Mouse (Mus musculus): ENCODE measurements around the gene Rpl32. TPM values are rescaled to one million over a fixed set of nuclear protein-coding genes. Genes with fewer than 3 reads are reported as not detected.

Rpl32 gene
- polyA plus RNA-seq, 2 experiments from 2014 or later: 7,828 to 8,360 TPM

- ATAC-seq: no peak
These were observed 5.6 kb upstream of the Rpl32 start for GRCm38 (mm10) chr6:115814104-115814503.

GRCm38 (mm10) chr6:115811606-115812005 is 3.1 kb upstream of the Rpl32 start:
- ATAC-seq: no peak

GRCm38 (mm10) chr6:115808196-115808487 is 405 bp downstream of the Rpl32 start:
- ATAC-seq: peak; percentile 13

- no peak for ATAC-seq
These were observed 917 bp downstream of the Rpl32 start for GRCm38 (mm10) chr6:115807464-115808195.

- no peak for ATAC-seq
These were observed 3.9 kb downstream of the Rpl32 start for GRCm38 (mm10) chr6:115804432-115805192.

GRCm38 (mm10) chr6:115803541-115804382 is 4.8 kb downstream of the Rpl32 start:
- ATAC-seq: peak; percentile 43

GRCm38 (mm10) chr6:115801811-115802210 is 6.7 kb downstream of the Rpl32 start:
- no peak for ATAC-seq

GRCm38 (mm10) chr6:115792691-115793215 is 15.8 kb downstream of the Rpl32 start:
- ATAC-seq: peak; percentile 57

GRCm38 (mm10) chr6:115791842-115792686 is 16.5 kb downstream of the Rpl32 start:
- peak; percentile 45 for ATAC-seq

- no peak for ATAC-seq
These were observed 17.5 kb downstream of the Rpl32 start for GRCm38 (mm10) chr6:115791016-115791415.

GRCm38 (mm10) chr6:115782781-115783180 is 25.8 kb downstream of the Rpl32 start:
- no peak for ATAC-seq

- ATAC-seq: no peak
These were observed 32.2 kb downstream of the Rpl32 start for GRCm38 (mm10) chr6:115776363-115776762.

- no peak for ATAC-seq
These were observed 32.7 kb downstream of the Rpl32 start for GRCm38 (mm10) chr6:115775838-115776237.

- no peak for ATAC-seq
These were observed 34.0 kb downstream of the Rpl32 start, which contains the start of gene Cand2 for GRCm38 (mm10) chr6:115774501-115774921. Cand2 (plus strand) TSS chr6:115774538.

- no peak for ATAC-seq
These were observed 34.6 kb downstream of the Rpl32 start for GRCm38 (mm10) chr6:115773966-115774413.

GRCm38 (mm10) chr6:115772604-115773003 is 35.9 kb downstream of the Rpl32 start:
- ATAC-seq: no peak

- no peak for ATAC-seq
These were observed 36.3 kb downstream of the Rpl32 start for GRCm38 (mm10) chr6:115772201-115772600.

GRCm38 (mm10) chr6:115770852-115771251 is 37.7 kb downstream of the Rpl32 start:
- ATAC-seq: no peak

GRCm38 (mm10) chr6:115770059-115770670 is 38.4 kb downstream of the Rpl32 start:
- ATAC-seq: no peak

- no peak for ATAC-seq
These were observed 40.3 kb downstream of the Rpl32 start for GRCm38 (mm10) chr6:115768207-115768606.

- no peak for ATAC-seq
These were observed 41.2 kb downstream of the Rpl32 start for GRCm38 (mm10) chr6:115767357-115767756.

Data from activated CD4-positive, CD25-positive, alpha-beta regulatory T cell, adult 4 months (primary cell).